Mouse (Mus musculus): ENCODE data around the gene Ssbp3. TPM values are rescaled to one million over a fixed set of nuclear protein-coding genes. Genes with fewer than 3 reads are reported as not detected.

Gene Ssbp3
- total and polyA plus RNA-seq, 3 experiments: 30.5 to 242 (median 116) TPM

DNA sequence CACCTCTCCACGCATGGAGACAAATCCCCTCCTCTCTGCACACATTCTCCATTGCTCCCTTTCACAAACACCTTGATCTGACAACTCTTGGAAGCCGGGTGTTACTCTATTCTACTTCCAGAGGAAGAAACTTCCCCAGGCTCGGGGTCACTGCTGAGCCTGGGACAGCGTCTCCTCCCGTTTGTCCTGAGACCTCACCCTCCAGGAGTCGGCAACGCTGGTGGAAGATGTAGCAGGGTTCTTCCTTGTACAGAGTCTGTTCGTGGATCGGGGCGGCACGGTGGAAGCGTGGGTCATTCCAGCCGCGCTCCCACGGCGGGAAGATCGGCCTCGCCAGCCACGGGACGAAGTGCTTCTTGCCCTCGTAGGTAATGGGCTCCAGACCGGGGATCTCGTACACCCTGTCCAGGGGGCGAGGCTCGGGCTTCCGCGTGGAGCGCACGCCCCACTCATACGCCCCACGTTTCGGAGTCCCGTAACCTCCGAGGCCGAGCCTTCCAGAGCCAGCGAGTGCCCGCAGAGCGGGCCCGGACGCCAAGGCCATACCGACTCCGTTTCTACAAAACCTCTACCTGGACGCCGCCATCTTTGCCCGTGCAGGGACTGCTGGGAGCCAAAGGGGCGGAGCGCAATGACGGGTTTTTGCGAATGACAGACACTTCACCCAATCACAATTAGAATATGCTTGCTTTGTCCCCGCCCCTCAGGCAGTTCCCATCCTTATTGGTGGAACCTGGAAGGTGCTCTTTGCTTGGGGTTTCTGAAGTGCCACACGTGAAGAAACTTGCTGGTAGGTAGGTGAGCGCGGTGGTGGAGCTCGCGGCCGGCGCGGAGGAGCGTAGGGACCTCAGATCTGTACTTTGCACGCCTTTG is 156.0 kb downstream of the Ssbp3 start, which contains the start of the genes Mrpl37 and Cyb5rl:
Gene Mrpl37, minus strand, starts transcription at position 617 of the 873 bp plus-strand sequence.
Gene Cyb5rl, plus strand, starts transcription at position 737 of the 873 bp plus-strand sequence.
- peak within 1 kb of the TSS; percentile 79 to 82 for H3K4me3 ChIP-seq (ENCODE audit: control insufficient read depth in 1 of 2, insufficient read depth in 1 of 2, low read depth in 2 of 2, low read length in 2 of 2)
- no peaks in the 10 kb centered on the region for H3K9me3 ChIP-seq (replicated peaks; ENCODE audit: insufficient read depth, low read length)
- peaks cover 23 to 42% of the 10 kb centered on the region in 2 experiments for H3K4me1 ChIP-seq (ENCODE audit: control insufficient read depth in 1 of 2, insufficient read depth in 2 of 2, low read length in 2 of 2)
- H3K27ac ChIP-seq (ENCODE audit: control insufficient read depth, low read depth, low read length): peak within 1 kb of the TSS; percentile 39
- peak within 1 kb of the TSS; percentile 88 for H3K9ac ChIP-seq (ENCODE audit: control insufficient read depth, low read depth, low read length, poor library complexity, severe bottlenecking)
- H3K27me3 ChIP-seq (ENCODE audit: control insufficient read depth in 1 of 2, insufficient read depth in 2 of 2, low read length in 2 of 2): no peaks in the 10 kb centered on the region
- H3K79me2 ChIP-seq (ENCODE audit: control insufficient read depth, insufficient read depth, low read length, poor library complexity): peaks cover 15% of the 10 kb centered on the region
- H3K36me3 ChIP-seq (ENCODE audit: control insufficient read depth in 1 of 2, insufficient read depth in 2 of 2, low read length in 2 of 2): peaks cover 0 to 40% of the 10 kb centered on the region in 2 experiments; a peak in 2 of 4 replicates
- DNase-seq (ENCODE audit: low read depth, low spot score): peak; percentile 98
- TF ChIP-seq MYC (IDR thresholded peaks at IDR 0.05; ENCODE audit: low read depth, low read length) (no peak; the same call in 1 of the 2 replicates), JUND (IDR thresholded peaks at IDR 0.05; ENCODE audit: low read depth, low read length) (no peak), CTCF (IDR thresholded peaks at IDR 0.05 in 2 of 3, conservative IDR thresholded peaks at IDR 0.05 in 1 of 3; ENCODE audit: control insufficient read depth in 1 of 3, insufficient read depth in 1 of 3, low read depth in 2 of 3, low read length in 3 of 3, poor library complexity in 1 of 3, severe bottlenecking in 1 of 3) (no peak), RCOR1 (IDR thresholded peaks at IDR 0.05; ENCODE audit: low read depth, low read length) (no peak), ZKSCAN1 (IDR thresholded peaks at IDR 0.05; ENCODE audit: low read depth, low read length) (no peak), CHD1 (IDR thresholded peaks at IDR 0.05; ENCODE audit: low read depth, low read length) (no peak), UBTF (IDR thresholded peaks at IDR 0.05; ENCODE audit: borderline replicate concordance, insufficient read depth, low read depth, low read length) (no peak; the same call in 1 of the 2 replicates), MAFK (IDR thresholded peaks at IDR 0.05; ENCODE audit: borderline replicate concordance, low read depth, low read length) (no peak), MAX (IDR thresholded peaks at IDR 0.05; ENCODE audit: low read length) (peak; percentile 77), USF1 (IDR thresholded peaks at IDR 0.05; ENCODE audit: low read depth, low read length) (peak; percentile 71), E2F4 (IDR thresholded peaks at IDR 0.05; ENCODE audit: borderline replicate concordance, low read depth, low read length) (no peak), EP300 (IDR thresholded peaks at IDR 0.05; ENCODE audit: low read depth in 1 of 2, low read length in 2 of 2) (no peak), NELFE (IDR thresholded peaks at IDR 0.05; ENCODE audit: low read depth, low read length) (peak; percentile 89), MAZ (IDR thresholded peaks at IDR 0.05; ENCODE audit: low read depth, low read length) (no peak), GABPA (IDR thresholded peaks at IDR 0.05; ENCODE audit: low read depth, low read length) (no peak), RAD21 (IDR thresholded peaks at IDR 0.05; ENCODE audit: low read depth, low read length) (no peak), SIN3A (IDR thresholded peaks at IDR 0.05; ENCODE audit: low read length) (peak; percentile 76), ELF1 (IDR thresholded peaks at IDR 0.05; ENCODE audit: low read depth, low read length) (no peak), ZNF384 (IDR thresholded peaks at IDR 0.05; ENCODE audit: low read depth, low read length) (no peak), POLR2AphosphoS2 (IDR thresholded peaks at IDR 0.05; ENCODE audit: low read length) (peak; percentile 93), ZMIZ1 (IDR thresholded peaks at IDR 0.05; ENCODE audit: low read depth, low read length) (no peak), TCF12 (IDR thresholded peaks at IDR 0.05; ENCODE audit: low read depth, low read length) (peak; percentile 57; the same call in 1 of the 2 replicates), MEF2A (IDR thresholded peaks at IDR 0.05; ENCODE audit: extremely low read depth, insufficient replicate concordance, low read depth, low read length, poor library complexity, severe bottlenecking) (no peak), TBP (IDR thresholded peaks at IDR 0.05; ENCODE audit: low read depth, low read length) (peak; percentile 93), ETS1 (IDR thresholded peaks at IDR 0.05; ENCODE audit: low read depth, low read length) (no peak), SMC3 (IDR thresholded peaks at IDR 0.05; ENCODE audit: low read depth, low read length) (no peak), NRF1 (IDR thresholded peaks at IDR 0.05; ENCODE audit: insufficient read depth, low read depth, low read length, poor library complexity, severe bottlenecking) (no peak), USF2 (IDR thresholded peaks at IDR 0.05; ENCODE audit: borderline replicate concordance in 1 of 2, insufficient read depth in 1 of 2, low read depth in 1 of 2, low read length in 2 of 2) (no peak), MYB (IDR thresholded peaks at IDR 0.05; ENCODE audit: low read depth, low read length) (no peak), MXI1 (IDR thresholded peaks at IDR 0.05; ENCODE audit: low read depth, low read length) (peak; percentile 98), POLR2AphosphoS5 (IDR thresholded peaks at IDR 0.05; ENCODE audit: borderline replicate concordance, low read depth, low read length) (no peak), GATA1 (IDR thresholded peaks at IDR 0.05; ENCODE audit: low read depth, low read length) (no peak), BHLHE40 (IDR thresholded peaks at IDR 0.05; ENCODE audit: borderline replicate concordance, low read depth, low read length) (no peak), ZC3H11A (IDR thresholded peaks at IDR 0.05; ENCODE audit: low read depth, low read length) (no peak), POLR2A (IDR thresholded peaks at IDR 0.05; ENCODE audit: control insufficient read depth in 1 of 2, insufficient read depth in 1 of 2, low read depth in 1 of 2, low read length in 2 of 2, poor library complexity in 1 of 2) (peak; percentile 56 to 97)

Measured in MEL (cell line).